Mouse (Mus musculus) thymus, postnatal 4 days (tissue): ENCODE measurements around the gene Hnrnph1.

ENCODE experiments used
- DNase-seq: peaks from one replicate; pipeline ENCODE4 v3.0.0; 2021

The Hnrnph1 gene

DNA sequence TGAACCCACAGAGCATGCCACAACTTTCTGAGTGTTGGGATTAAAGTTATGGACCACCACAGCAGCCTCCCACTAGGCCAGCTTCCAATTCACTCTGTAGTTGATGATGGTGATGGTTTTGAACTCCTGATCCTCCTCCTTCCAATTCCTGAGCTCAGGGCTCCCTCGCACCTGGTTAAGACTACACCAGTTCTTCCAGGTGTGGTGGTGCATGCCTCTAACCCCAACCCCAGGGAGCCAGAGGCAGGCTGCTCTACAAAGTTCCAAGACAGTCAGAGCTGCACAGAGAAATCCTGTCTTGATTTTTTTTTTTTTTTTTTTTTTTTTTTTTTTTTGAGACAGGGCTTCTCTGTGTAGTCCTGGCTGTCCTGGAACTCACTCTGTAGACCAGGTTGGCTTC is 3.2 kb upstream of the Hnrnph1 start:
- no peak for DNase-seq

- DNase-seq = no peak
Observed at GRCm38 (mm10) chr11:50374286-50375015, 2.3 kb upstream of the Hnrnph1 start.

DNA sequence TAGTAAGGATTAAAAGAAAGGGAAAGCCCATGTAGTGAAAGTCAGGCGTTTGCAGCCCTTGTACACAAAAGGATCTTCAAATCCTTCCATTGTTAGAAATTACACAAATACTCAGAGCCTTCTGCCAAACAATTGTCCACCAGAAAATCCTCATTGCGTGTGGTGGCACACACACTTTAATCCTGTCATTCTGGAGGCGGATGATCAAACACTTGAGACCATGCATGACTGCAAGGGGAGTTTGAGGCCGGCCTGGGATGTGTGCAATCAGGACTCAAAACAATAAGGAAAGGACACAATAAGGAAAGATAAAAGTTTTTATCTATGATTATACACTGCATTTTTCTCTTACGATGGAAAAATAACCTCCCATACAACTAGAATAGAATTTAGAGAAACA is 1.4 kb upstream of the Hnrnph1 start:
- DNase-seq = no peak

GRCm38 (mm10) chr11:50376156-50376790 is 517 bp upstream of the Hnrnph1 start:
- DNase-seq = no peak

DNA sequence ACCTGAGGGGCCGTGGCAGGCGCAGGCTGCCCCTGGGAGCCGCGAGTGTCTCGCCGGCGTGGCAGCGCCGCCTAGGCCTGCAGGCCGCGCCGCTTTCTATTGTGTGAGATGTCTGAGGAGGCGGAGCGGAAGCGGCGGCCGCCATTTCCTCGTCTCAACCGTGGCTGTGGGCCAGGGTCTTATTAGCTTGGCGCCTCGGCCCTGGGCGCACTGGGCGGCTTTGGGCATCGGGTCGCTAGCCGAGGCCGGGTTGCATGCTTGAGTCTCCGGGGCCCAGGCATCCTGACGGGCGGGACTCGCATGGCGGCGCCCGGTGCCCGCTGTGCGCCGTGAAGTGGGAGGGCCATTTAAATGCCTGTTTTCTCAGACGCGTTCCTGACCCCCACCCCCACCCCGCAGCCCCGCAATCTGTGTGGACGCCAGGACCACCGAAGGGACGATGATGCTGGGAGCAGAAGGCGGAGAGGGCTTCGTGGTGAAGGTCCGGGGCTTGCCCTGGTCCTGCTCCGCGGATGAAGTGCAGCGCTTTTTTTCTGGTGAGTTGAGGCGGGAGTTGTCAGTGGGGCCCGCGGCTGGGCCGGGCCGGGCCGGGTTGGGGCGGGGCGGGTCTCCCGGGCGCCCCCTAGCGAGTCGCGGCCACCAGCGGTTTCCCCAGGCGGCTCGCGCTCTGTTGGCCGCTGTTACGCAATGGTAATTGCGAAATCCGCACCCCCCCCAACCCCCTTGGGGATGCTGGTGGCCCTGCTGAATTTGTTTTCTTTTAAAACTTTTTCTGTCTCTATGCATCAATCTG is 1.3 kb downstream of the Hnrnph1 start:
- DNase-seq = peak; percentile 90

DNA sequence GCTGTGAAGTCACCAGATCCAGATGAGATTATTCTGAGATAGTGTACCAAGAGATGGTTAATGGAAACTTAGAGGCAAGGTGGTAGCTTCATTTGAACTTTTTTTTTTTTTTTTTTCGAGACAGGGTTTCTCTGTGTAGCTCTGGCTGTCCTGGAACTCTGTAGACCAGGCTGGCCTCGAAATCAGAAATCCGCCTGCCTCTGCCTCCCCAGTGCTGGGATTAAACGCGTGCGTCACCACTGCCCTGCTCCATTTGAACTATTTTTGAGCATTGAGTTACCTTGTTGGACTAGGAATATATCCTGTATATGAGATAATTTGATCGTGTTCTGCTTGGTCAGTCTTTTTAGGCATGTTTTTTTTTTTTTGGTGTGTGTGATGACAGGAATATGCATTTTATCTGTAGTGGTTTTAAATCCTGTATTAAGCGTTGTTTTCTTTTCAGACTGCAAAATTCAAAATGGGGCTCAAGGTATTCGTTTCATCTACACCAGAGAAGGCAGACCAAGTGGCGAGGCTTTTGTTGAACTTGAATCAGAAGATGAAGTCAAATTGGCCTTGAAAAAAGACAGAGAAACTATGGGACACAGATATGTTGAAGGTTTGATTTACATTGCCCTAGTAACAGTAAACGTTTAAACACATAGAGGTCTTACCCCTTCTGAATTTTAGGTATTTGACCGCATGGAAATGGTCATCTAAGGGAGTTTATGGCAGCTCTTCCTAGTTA is 2.4 kb downstream of the Hnrnph1 start:
- DNase-seq = no peak

DNA sequence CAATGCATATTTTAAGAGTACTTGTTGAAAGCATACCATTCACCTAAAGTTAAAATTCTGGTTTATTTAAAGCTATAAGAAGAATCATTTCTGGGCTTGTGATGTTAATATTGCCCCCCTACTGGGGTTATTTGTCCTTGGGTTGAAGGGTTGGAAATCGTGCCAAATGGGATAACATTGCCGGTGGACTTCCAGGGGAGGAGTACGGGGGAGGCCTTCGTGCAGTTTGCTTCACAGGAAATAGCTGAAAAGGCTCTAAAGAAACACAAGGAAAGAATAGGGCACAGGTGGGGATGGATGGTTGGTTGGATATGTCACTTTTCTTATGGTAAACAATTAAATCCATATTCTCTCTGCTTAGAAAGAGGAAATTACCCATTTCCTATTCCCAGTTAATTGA is 4.5 kb downstream of the Hnrnph1 start:
- no peak for DNase-seq

- no peak for DNase-seq
Observed at GRCm38 (mm10) chr11:50387167-50387679, 10.4 kb downstream of the Hnrnph1 start.

DNA sequence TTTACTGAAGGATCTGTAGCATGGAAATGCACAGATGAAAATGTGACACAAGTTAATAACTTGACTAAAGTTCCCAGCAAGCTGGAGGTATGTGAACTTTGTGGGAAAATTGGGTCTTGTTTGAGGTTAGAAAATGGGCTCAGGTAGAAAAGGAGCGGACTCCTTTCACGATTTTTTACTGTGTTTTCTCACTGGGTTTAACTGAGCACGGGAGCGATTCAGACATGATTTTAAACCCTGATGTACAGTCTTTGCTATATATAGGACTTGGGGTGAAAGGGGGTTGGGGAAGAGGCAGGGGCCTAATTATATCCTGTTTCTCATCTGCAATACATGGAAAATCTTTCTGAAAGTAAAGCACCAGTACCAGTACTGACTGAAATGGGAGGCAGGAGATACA is 10.9 kb downstream of the Hnrnph1 start:
- no peak for DNase-seq

- no peak for DNase-seq
Observed at GRCm38 (mm10) chr11:50388217-50388929, 11.6 kb downstream of the Hnrnph1 start.

DNA sequence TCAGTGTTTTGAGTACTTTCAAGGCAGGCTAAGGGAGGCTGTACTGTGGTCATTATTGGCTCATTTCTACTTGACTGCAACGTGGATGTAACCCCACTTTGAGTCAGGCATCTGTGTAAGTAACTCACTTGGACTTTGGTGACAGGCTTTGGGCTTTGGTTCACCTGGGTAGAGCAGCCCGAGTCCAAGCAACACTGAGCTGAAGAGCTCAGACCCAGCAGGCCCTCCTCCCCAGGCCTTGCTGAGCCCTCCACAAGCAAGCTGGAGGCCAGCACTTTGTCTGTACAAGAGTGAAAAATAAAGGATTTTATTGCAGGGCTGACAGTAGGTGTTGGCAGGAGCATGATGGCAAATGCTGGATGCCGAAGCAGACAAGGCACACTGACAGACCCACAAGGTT is 12.2 kb downstream of the Hnrnph1 start:
- no peak for DNase-seq

DNA sequence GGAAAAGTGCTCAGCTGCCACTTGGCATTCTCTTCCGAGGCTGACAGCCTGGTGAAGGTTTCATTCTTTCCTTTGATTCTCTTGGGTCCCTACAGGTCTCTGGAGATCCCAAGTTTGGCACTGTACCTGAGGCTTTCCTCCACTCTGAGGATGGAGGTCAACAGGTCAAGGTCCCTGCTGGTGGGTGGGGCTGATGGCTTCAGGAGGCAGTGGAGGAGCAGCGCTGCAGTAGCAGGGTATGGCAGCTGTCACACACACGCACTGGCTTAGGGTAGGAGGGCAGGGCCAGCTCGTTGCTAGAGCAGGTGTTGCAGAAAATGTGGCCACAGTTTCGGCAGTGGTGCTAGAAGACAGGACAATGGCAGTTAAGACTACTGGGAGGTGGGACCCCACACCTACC is 12.8 kb downstream of the Hnrnph1 start:
- no peak for DNase-seq

DNA sequence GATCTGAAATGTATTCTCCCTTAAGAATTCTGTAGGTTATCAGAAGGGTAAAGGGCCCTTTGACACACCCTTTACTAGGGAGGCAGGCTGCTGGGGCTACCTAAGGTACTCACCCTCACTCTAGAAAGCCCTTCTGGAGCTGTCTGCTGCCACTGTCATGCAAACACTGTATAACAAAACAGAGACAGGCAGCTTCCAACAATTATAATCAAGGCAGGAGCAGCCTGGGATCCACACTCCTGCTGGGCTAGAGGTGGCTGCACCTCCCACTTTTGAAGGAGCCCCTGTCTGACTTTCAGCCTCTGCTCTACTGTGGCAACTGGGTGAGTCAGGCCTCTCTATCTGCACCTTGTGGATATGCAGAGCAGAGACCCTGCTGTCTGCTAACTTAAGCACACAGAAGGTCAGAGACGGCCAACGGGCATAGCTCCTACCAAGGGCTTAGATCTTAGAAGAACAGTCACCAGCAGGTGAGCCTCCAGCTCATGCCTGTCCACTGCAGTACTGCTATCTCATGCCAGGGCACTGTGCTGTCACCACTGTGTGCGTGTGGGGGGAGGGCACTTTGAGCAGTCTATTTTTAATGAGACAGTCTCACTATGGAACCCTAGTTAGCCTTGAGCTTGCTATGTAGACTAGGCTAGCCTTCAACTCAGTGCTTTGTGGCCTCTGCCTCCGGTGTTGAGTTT is 14.6 kb downstream of the Hnrnph1 start:
- DNase-seq = peak; percentile 1

GRCm38 (mm10) chr11:50393306-50393705 is 16.5 kb downstream of the Hnrnph1 start:
- no peak for DNase-seq

DNA sequence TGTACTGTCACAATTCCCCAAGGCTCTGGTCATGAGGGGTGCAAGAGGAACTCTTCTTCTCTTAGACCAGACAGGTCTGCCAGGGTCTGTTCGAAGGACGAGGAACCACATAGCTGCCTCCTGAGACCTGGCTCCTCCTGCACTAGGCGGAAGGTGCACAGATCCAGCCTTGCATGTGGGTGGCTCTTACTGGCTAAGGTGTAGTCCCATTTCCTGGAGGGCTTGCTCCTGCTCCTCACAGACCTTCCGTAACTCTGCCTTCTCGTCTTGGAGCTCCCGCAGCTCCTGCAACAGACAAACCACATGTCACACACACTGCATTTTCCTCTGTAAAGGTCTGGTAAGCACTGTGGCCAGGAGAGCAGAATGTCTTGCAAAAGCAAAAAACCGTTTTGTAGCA is 17.9 kb downstream of the Hnrnph1 start:
- no peak for DNase-seq

DNA sequence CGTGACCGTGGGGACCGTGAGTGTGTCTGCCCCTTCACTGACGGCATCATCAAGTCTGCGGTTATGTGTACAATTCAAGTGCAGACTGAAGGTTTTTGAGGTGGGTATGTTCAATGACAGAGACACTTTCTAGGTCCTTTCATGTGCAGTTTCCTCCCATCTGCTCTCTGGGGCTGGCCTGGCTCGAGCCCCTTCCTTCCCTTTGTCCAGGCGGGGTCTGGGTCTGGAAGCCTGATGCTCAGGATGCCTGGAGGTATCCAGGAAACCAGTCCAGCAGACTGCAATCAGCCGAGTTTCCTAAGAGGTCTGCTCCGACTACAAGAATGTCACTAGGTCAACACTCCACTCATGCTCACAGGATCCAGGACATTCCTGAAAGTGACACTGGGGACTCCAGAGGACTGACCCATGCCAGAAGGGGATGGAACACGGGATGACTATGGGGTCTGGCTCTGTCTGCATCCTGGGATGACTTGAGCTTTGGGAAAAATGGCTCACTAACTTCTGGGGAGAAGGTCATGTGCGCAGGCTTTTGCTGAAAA is 20.0 kb downstream of the Hnrnph1 start:
- DNase-seq = no peak

- DNase-seq = no peak
Observed at GRCm38 (mm10) chr11:50397316-50397715, 20.5 kb downstream of the Hnrnph1 start.

GRCm38 (mm10) chr11:50398803-50399202 is 22.0 kb downstream of the Hnrnph1 start:
- DNase-seq = no peak

GRCm38 (mm10) chr11:50402481-50402880 is 25.7 kb downstream of the Hnrnph1 start:
- DNase-seq = peak; percentile 1

GRCm38 (mm10) chr11:50403367-50404014 is 26.7 kb downstream of the Hnrnph1 start:
- DNase-seq = peak; percentile 3

DNA sequence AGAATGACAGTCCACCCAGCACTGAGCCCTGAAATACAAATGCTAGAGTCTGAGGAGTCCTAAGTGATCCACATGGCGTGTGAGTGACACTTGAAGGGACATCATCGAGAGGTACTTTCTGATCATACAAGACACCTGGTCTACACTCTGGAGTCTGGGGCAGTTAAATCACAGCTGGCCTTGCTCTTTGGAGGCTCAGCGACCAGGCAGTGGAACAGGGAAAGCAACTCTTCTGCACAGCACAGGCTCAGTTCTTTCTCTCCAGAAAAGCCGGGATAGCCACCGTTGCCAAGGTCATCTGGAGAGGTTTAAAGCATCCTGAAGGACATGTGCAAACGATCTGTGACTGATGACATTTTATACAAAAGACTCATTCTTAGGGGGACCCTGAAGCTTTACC is 30.4 kb downstream of the Hnrnph1 start:
- no peak for DNase-seq
